Mouse (Mus musculus) hindbrain, embryonic 12.5 days (tissue): ENCODE measurements around the gene Casr. TPM values are rescaled to one million over a fixed set of nuclear protein-coding genes. Genes with fewer than 3 reads are reported as not detected.

Experiments
- ATAC-seq: fragments of 200-750 bp; cut with Nextera tagmentation; 2 replicates; pipeline ENCODE4 v1.8.0; 2017; ENCODE audit warnings: moderate TSS enrichment; ENCODE audit not compliant: low FRiP score
- H3K27ac ChIP-seq: fragments of 300-500 bp; sonication (generic); 2 replicates; pipeline ENCODE4 v1.5.1; 2016; ENCODE audit warnings: mild to moderate bottlenecking
- H3K27me3 ChIP-seq: fragments of 300-500 bp; sonication (generic); 2 replicates; pipeline ENCODE4 v1.6.1; 2016; ENCODE audit warnings: mild to moderate bottlenecking
- H3K36me3 ChIP-seq: fragments of 300-500 bp; sonication (generic); 2 replicates; pipeline ENCODE4 v1.6.1; 2016; ENCODE audit warnings: mild to moderate bottlenecking
- H3K4me1 ChIP-seq: fragments of 300-500 bp; sonication (generic); 2 replicates; pipeline ENCODE4 v1.6.1; 2016
- H3K4me2 ChIP-seq: fragments of 300-500 bp; sonication (generic); replicated peaks from 2 replicates; pipeline ENCODE4 v1.6.1; 2016; ENCODE audit warnings: mild to moderate bottlenecking
- H3K4me3 ChIP-seq: fragments of 300-500 bp; sonication (generic); 2 replicates; pipeline ENCODE4 v1.5.1; 2016; ENCODE audit warnings: mild to moderate bottlenecking
- H3K9ac ChIP-seq: fragments of 300-500 bp; sonication (generic); 2 replicates; pipeline ENCODE4 v1.6.1; 2016; ENCODE audit warnings: mild to moderate bottlenecking, moderate library complexity
- H3K9me3 ChIP-seq: fragments of 300-500 bp; sonication (generic); replicated peaks from 2 replicates; pipeline ENCODE4 v1.6.1; 2016; ENCODE audit warnings: mild to moderate bottlenecking
- WGBS: fragments of 180-500 bp; shearing (Covaris S2); methylation state at CpG from one replicate; pipeline ENCODE4 v1.1.7; 2016; 5-methylcytosine and 5-hydroxymethylcytosine counted together
- polyA plus RNA-seq: library from polyadenylated mRNA; unstranded; fragments of >200 nt; fragmentation: Nextera tagmentation; extraction: Ambion mirVana; gene quantifications from 2 replicates; pipeline ENCODE4 v1.2.1, GENCODE M21; 2016

Gene Casr
- polyA plus RNA-seq, 1 experiment from 2014 or later, result 0.06 TPM

GRCm38 (mm10) chr16:36505913-36506312 lies 56.0 kb downstream of the Casr start:
- no peak for ATAC-seq
- Histone ChIP-seq H3K4me2 (no peak overlapping the region), H3K4me3 (no peak overlapping the region), H3K27ac (no peak overlapping the region), H3K27me3 (no peaks in the 10 kb centered on the region), H3K9me3 (no peaks in the 10 kb centered on the region), H3K4me1 (no peaks in the 10 kb centered on the region), H3K36me3 (no peaks in the 10 kb centered on the region), H3K9ac (no peak overlapping the region)
- 53% methylated on average over 4 of the region's 4 CpGs for WGBS

DNA sequence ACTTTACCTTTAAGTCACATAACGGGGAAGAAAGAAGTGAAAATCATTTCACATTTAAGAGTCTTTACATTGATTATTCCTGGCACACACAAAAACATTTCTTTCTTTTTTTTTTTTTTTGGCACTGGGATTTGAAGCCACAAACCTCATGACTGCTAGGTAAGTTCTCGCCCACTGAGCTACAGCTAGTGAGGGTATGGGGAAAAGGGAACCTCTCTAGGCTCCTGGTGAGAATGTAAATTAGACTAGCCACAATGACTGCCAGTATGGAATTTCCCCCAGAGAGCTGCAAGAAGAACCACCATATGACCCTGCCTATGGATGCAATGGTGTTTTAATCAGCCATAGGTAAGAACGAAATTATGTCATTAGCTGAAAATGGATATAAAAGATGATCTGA lies 56.8 kb downstream of the Casr start:
- no peak overlapping the region for H3K9ac ChIP-seq
- H3K4me1 ChIP-seq, result no peaks in the 10 kb centered on the region
- H3K4me3 ChIP-seq, result no peak overlapping the region
- H3K36me3 ChIP-seq, result no peaks in the 10 kb centered on the region
- 77% methylated on average over 3 of the region's 3 CpGs for WGBS
- no peak overlapping the region for H3K4me2 ChIP-seq
- ATAC-seq, result no peak
- H3K27me3 ChIP-seq, result no peaks in the 10 kb centered on the region
- H3K9me3 ChIP-seq, result no peaks in the 10 kb centered on the region
- no peak overlapping the region for H3K27ac ChIP-seq

DNA sequence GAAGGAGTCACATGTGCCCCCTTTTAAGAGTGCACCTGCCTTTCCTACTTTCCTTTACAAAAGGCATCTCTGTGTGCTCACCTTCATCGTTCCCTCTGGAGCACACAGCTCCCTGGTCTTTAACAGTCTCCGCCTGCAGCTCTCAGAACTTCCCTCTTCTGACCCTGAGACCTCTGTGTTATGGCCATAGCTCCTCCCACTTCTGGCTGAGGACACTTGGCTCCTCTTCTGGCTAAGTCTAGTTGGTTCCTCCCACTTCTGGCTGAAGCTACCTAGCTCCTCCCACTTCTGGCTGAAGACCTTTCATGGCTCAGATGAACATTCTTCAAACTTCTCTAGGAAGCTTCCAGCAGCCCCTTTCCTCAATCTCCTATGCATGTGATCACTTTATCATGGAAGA lies 59.7 kb downstream of the Casr start:
- Histone ChIP-seq H3K4me3 (no peak overlapping the region), H3K27me3 (no peaks in the 10 kb centered on the region), H3K27ac (no peak overlapping the region), H3K4me2 (no peak overlapping the region), H3K36me3 (no peaks in the 10 kb centered on the region), H3K4me1 (no peaks in the 10 kb centered on the region), H3K9me3 (no peaks in the 10 kb centered on the region), H3K9ac (no peak overlapping the region)
- 81% methylated on average over 2 of the region's 2 CpGs for WGBS
- no peak for ATAC-seq

- Histone ChIP-seq H3K4me3 (no peak overlapping the region), H3K9me3 (no peaks in the 10 kb centered on the region), H3K27me3 (no peaks in the 10 kb centered on the region), H3K27ac (no peak overlapping the region), H3K4me2 (no peak overlapping the region), H3K4me1 (no peaks in the 10 kb centered on the region), H3K9ac (no peak overlapping the region), H3K36me3 (no peaks in the 10 kb centered on the region)
- ATAC-seq, result no peak
- 83% methylated on average over 1 of the region's 1 CpGs for WGBS
These were observed 69.5 kb downstream of the Casr start for GRCm38 (mm10) chr16:36492420-36492819.

GRCm38 (mm10) chr16:36476866-36477265 lies 85.1 kb downstream of the Casr start:
- H3K9ac ChIP-seq, result no peak overlapping the region
- H3K4me3 ChIP-seq, result no peak overlapping the region
- H3K36me3 ChIP-seq, result no peaks in the 10 kb centered on the region
- no peaks in the 10 kb centered on the region for H3K9me3 ChIP-seq
- H3K27me3 ChIP-seq, result no peaks in the 10 kb centered on the region; the same call in 1 of the 2 replicates
- no peak overlapping the region for H3K4me2 ChIP-seq
- 78% methylated on average over 9 of the region's 9 CpGs for WGBS
- H3K4me1 ChIP-seq, result no peaks in the 10 kb centered on the region
- ATAC-seq, result no peak
- H3K27ac ChIP-seq, result no peak overlapping the region

DNA sequence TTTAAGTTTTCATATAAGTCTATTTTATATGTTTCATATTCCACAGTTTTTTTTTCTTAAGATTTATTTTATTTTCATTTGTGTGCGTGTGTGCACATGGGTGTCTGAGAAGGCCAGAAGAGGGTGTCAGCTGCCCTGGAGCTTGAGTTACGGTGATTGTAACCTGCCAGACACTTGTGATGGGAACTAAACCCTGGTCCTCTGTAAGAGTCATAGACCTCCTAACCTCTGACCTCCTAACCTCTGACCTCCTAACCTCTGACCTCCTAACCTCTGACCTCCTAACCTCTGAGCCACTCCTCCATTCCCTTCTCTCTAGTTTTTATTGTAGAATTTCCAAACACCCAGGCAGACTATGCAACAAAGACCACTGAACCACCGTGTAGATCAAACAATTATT lies 86.4 kb downstream of the Casr start:
- 90% methylated on average over 3 of the region's 3 CpGs for WGBS

GRCm38 (mm10) chr16:36474849-36475248 lies 87.1 kb downstream of the Casr start:
- Histone ChIP-seq H3K27me3 (no peaks in the 10 kb centered on the region; the same call in 1 of the 2 replicates), H3K4me1 (no peaks in the 10 kb centered on the region), H3K27ac (no peak overlapping the region), H3K4me3 (no peak overlapping the region), H3K4me2 (no peak overlapping the region), H3K9me3 (no peaks in the 10 kb centered on the region), H3K9ac (no peak overlapping the region), H3K36me3 (no peaks in the 10 kb centered on the region)
- ATAC-seq, result no peak
- 79% methylated on average over 2 of the region's 2 CpGs for WGBS

More for the DNA sequence above, 86.4 kb downstream of the Casr start:
- Histone ChIP-seq H3K36me3 (no peaks in the 10 kb centered on the region), H3K9me3 (no peaks in the 10 kb centered on the region), H3K9ac (no peak overlapping the region), H3K27ac (no peak overlapping the region), H3K4me3 (no peak overlapping the region), H3K4me2 (no peak overlapping the region), H3K4me1 (no peaks in the 10 kb centered on the region), H3K27me3 (no peaks in the 10 kb centered on the region; the same call in 1 of the 2 replicates)
- ATAC-seq, result no peak

DNA sequence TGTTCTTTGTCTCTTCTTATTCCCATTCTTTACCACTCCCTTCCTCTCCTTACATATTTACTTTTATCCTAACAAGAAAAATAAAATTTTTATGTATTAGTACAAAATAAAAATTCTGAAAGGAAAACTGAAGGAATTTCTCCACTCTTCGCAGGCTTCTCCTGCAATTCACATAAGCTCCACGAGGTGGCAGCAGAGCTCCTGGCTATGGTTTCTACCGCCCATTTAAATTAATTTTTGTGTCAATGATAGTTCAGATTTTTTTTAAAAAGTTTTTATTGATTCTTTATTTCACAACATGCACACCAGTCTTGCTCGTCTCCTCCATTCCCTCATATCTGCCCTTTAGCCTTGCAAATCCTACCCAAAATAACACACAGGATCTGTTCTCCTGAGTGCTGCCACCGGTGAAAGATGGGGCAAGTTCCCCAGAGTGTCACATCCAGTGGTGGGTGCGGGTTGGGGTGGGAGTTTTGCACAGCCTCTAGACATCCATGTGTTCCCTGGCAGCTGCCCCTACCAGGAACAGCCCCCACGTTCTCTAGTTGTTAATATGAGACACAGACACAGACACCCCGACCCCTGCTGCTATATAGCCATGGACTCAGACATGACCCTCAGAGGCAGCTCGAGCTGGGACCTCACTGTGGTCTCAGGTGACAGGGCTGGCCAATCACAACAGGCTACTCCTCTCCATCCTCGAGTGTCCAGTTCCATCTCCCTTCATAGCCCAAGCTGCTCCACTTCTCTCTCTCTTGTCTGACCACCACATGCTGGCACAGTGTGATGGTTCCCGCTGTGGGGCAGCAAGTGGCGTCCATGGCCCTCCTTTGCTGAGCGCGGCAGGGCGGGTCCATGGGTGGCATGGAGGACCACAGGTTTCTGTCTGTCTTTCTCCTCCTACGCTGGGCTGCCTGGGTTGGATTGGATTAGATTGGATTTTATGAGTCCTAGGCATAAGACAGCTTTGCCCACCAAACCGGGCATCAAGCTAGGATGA lies 88.4 kb downstream of the Casr start:
- H3K4me2 ChIP-seq, result no peak overlapping the region
- ATAC-seq, result peak; percentile 48; the same call in 1 of the 2 replicates
- no peaks in the 10 kb centered on the region for H3K9me3 ChIP-seq
- H3K4me1 ChIP-seq, result no peaks in the 10 kb centered on the region
- H3K27ac ChIP-seq, result no peak overlapping the region
- H3K4me3 ChIP-seq, result no peak overlapping the region
- no peak overlapping the region for H3K9ac ChIP-seq
- no peaks in the 10 kb centered on the region; the same call in 1 of the 2 replicates for H3K27me3 ChIP-seq
- WGBS, result 49% methylated on average over 17 of the region's 17 CpGs
- H3K36me3 ChIP-seq, result no peaks in the 10 kb centered on the region

GRCm38 (mm10) chr16:36471066-36471633 lies 90.8 kb downstream of the Casr start:
- no peaks in the 10 kb centered on the region; the same call in 1 of the 2 replicates for H3K27me3 ChIP-seq
- no peak overlapping the region for H3K9ac ChIP-seq
- H3K9me3 ChIP-seq, result no peaks in the 10 kb centered on the region
- ATAC-seq, result no peak
- H3K4me1 ChIP-seq, result no peaks in the 10 kb centered on the region
- 0 out of 2 replicates have a peak overlapping the region, but pooled peaks have one; percentile 0 for H3K4me2 ChIP-seq
- H3K36me3 ChIP-seq, result no peaks in the 10 kb centered on the region
- 42% methylated on average over 13 of the region's 13 CpGs for WGBS
- H3K27ac ChIP-seq, result no peak overlapping the region
- H3K4me3 ChIP-seq, result no peak overlapping the region

GRCm38 (mm10) chr16:36469955-36470478 lies 91.9 kb downstream of the Casr start:
- ATAC-seq, result no peak
- Histone ChIP-seq H3K9ac (no peak overlapping the region), H3K27me3 (no peaks in the 10 kb centered on the region; the same call in 1 of the 2 replicates), H3K4me3 (no peak overlapping the region), H3K36me3 (no peaks in the 10 kb centered on the region), H3K27ac (no peak overlapping the region), H3K4me1 (no peaks in the 10 kb centered on the region), H3K9me3 (no peaks in the 10 kb centered on the region), H3K4me2 (no peak overlapping the region)
- 10% methylated on average over 2 of the region's 2 CpGs for WGBS

- Histone ChIP-seq H3K4me1 (no peaks in the 10 kb centered on the region), H3K36me3 (no peaks in the 10 kb centered on the region), H3K4me2 (no peak overlapping the region), H3K9ac (no peak overlapping the region), H3K9me3 (no peaks in the 10 kb centered on the region), H3K4me3 (no peak overlapping the region), H3K27ac (no peak overlapping the region), H3K27me3 (no peaks in the 10 kb centered on the region; the same call in 1 of the 2 replicates)
- WGBS, result 86% methylated on average over 9 of the region's 9 CpGs
- ATAC-seq, result no peak
These were observed 92.6 kb downstream of the Casr start for GRCm38 (mm10) chr16:36469367-36469766.

DNA sequence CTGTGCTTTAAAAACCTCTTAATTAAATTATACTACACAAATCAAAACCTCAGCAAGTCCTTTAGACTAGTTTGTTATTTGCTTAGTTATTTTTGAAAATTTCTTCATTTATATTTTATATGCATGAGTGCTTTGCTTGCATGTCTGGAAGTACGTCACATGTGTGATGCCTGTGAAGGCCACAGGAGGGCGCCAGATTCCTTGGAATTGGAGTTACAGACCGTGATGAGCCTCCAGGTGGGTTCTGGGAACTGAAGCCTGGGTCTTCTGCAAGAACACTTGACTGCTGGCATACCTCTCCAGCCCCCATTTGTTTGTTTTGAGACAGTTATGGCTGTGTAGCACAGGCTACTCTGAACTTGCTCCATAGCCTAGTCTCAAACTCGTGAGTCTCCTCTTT lies 93.1 kb downstream of the Casr start:
- ATAC-seq, result no peak
- Histone ChIP-seq H3K36me3 (no peaks in the 10 kb centered on the region), H3K9ac (no peak overlapping the region), H3K27me3 (no peaks in the 10 kb centered on the region; the same call in 1 of the 2 replicates), H3K4me3 (no peak overlapping the region), H3K27ac (no peak overlapping the region), H3K4me1 (no peaks in the 10 kb centered on the region), H3K9me3 (no peaks in the 10 kb centered on the region), H3K4me2 (no peak overlapping the region)
- whole genome bisulfite sequencing, result 73% methylated on average over 4 of the region's 4 CpGs
